Mouse (Mus musculus): ENCODE results near the gene Mapk12.

The Mapk12 gene

DNA sequence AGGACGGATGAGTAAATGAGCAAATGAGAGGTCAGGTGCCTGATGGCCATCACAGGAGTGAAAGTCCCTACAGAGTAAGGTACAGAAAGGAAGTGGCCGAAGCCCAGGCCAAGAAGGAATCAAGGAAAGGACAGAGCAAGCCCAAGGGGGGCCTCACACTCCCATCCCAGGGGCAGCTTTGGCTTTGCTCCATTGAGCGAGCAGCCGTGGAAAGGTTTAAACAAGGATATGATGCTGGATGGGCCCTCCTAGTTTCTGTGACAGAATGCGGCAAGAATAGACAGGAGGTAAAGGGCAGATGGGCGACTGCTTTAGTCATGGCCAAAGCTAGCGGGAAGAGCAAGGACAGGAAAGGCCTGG is 2.5 kb downstream of the Mapk12 start:
- no peak for DNase-seq (ENCODE audit: low spot score in 2 of 2)

DNA sequence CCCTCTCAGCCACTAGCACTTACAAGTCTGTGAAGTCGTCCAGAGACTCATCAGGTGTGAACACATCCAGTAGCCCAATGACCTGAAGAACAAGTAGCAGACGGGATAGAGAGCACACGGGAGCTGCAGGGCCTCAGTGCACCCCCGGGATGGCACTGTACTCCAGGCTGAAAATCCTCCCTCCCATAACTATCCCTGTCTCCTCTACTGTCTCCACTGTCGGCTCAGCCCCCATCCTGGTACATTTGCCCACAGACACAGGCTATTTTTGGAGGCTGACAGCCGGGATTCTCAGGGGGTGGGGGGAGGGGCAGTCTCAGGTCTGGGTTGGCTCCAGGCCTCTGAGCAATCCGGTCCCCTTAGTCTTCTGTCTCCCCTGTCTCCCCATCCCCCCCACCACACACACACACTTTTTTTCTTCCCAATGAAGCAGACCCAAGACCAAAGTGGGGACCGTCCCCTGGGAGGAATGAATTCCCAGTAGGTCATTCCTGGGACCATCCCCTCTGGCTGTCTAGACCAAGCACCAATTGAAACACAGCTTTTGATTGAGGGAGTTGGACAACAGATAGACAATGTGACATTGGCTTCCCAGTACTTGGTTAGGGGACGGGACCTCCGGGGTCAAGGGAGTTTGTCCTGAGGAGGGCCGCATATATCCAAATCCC is 3.0 kb downstream of the Mapk12 start:
- no peak for DNase-seq (ENCODE audit: low spot score in 2 of 2)

DNA sequence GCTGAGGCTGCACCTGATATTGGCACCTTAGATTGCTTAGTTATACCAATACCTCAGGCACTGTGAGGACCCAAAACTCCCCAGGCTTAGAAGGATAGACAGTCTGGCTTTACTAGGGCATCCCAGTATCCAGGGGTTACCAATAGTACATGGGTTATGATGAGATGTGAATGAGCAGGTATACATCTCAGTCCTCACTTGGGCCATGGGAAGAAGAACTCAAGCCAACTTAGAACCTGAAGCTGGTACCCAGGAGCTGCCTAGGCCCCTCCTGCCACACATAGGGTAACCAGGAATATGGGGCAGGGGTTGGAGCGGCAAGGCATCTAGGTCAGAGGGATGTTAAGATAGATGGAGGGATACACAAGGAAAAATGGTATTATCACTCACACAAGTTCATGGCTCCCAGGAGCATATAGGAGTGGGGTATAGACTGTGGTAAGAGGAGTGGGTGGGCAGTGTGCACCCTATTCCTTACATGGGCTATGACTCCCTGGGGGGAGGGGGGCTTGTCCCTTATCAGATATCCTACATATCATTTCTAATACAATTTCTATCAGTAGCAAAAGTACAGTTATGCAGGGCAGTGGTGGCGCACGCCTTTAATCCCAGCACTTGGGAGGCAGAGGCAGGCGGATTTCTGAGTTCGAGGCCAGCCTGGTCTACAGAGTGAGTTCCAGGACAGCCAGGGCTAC is 3.9 kb downstream of the Mapk12 start:
- no peak for DNase-seq (ENCODE audit: low spot score in 2 of 2)

DNA sequence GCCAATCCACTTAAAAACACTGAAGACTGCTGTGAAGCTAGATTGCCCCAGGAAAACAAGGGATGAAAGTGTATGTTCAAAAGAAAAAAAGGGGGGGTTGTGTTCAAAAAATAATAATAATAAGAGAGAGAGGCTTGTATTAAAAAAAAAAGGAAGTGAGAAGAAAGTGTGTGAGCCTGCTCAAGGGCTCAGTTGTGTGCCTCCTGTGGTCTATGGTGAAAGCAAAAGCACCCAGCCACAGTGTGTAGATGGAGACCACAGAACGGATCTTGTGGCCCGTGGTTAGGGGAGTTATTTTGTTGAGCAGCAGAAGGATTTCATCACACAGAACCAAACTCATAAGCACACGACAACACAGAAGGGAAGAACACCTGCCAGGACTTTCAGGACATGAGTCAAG is 9.2 kb downstream of the Mapk12 start:
- no peak for DNase-seq (ENCODE audit: low spot score in 2 of 2)

DNA sequence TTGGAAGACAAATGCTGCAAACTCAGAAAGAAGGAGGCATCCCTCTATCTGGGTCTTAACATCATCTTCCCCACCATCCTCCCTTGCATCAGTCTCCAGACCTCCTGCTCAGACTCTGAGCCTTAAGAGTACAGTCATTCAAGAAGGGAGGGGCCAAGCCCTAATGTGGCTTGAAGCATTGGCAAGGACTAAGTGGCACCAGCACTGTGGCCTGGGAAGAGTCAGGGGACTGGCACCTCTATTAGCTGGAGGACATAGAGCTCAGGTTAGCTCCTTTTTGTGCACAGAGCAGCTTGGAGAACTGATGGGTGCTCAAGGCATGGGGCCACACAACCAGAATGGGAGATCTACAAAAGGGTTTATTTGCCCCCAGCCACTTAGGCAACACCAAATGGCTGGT is 10.3 kb downstream of the Mapk12 start:
- no peak for DNase-seq (ENCODE audit: low spot score in 2 of 2)

DNA sequence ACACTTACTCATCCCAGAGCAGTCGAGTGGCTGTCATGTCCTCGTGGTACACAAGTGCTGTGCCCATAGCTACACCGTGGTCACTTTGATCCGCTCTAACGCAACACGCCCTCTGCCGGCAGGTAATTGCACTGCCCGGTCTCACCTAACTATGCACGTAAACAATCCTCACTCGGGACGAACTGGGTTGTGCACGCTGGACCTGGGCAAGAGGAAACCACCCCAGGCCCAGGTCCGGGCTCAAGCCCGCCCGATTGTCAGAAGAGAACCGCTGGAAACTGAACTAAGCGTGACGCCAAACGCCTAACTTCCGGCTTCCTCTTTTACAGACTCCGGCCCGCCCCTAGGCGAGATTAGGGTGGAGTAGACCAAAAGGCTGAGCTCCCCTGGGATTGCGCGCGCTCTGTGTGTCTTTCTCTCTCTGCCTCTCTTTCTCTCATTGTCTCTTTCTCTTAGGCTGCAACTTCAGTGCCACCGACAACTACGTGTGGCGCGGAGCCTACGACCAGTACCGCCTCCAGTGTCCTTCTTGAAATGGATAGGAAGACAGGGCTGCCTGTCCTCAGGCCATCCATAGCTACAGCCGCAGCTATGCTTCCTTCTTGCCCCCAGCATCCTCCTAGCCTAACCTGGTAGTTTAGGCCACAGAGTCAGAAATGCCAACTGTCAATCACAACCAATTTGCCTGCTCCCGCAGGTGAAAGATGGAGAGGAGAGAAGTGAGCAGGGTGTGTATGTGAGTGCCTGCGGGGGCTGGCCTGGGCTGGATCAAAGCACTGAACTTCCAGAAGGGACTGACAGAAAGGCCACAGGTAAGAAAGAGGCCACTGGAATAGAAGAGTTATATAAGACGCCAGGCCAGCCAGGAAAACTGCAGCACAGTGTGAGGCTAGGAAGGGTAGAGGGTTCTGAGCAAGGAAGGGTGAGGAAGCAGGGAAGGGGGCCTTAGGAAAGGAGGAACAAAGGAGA is 11.8 kb downstream of the Mapk12 start, which contains the start of gene Hdac10:
Hdac10 (minus strand) TSS at position 319 of the 969 bp plus-strand sequence.
- peak; percentile 84 to 87 for DNase-seq (ENCODE audit: low spot score in 2 of 2)

DNA sequence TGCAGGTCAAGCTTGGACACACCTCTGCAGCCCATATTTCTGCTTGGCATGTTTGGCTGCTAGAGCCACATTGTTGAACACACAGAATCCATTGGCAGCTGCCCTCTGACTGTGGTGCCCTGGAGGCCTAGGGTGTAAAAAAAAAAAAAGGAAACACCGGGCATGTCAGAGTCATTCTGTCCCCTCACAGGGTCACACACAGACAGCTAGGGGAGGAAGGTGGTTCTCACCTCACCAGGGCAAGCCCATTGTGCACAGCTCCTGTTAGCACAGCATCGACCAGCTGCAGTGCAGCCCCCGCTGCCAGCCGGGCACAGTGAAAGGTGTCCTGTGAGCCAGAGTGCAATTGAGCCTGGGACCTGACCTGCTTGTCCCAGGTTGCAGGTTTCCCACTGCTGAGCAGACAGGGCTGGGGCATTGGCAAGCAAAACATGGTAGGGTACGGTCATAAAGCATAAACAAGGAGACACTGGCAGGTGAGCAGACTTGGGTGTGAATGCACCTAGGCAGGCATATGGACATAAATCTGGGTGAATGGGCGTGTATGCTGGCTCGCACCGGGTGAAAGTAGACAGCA is 13.1 kb downstream of the Mapk12 start:
- peak in 1 of 2 experiments; percentile 42 for DNase-seq (ENCODE audit: low spot score in 2 of 2)

DNA sequence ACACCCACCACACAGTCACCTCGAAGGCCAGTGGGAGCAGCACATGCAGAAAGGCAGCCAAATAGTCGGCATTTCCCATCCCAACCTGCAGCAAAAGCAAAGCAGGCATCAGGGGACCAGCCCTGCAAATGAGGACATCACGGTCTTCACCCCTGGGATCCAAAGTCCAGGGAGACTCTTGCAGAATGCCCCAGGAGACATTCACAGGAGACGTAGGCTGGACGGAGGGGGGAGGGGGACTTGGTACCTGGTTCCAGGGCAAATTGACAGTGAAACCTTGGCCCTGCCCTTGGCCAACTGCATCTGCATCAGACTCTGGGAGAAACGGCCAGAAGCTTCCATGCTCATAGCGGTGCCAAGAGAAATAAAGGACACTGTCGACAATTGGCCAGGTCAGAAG is 13.9 kb downstream of the Mapk12 start:
- peak in 1 of 2 experiments; percentile 34 for DNase-seq (ENCODE audit: low spot score in 2 of 2)

DNA sequence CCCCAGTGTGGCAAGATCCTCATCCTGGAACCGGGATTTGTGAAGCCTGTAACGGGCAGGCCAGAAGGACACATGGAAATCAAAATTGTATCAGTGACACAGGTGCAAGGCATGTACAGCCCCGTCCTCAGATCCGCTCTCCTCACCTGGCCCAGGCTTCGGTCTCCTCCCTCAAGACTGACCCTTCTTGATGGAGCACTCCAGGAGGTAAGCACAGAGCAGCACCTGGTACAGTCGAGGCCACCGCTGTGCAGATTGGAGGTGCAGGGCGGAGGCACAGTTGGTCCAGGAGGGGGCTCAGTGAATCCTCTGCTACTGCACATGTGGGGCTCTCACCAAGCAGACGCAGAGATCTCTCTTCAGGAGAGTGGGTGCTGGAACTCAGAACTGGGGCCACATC is 15.2 kb downstream of the Mapk12 start:
- DNase-seq (ENCODE audit: low spot score in 2 of 2), result peak in 1 of 2 experiments; percentile 25

DNA sequence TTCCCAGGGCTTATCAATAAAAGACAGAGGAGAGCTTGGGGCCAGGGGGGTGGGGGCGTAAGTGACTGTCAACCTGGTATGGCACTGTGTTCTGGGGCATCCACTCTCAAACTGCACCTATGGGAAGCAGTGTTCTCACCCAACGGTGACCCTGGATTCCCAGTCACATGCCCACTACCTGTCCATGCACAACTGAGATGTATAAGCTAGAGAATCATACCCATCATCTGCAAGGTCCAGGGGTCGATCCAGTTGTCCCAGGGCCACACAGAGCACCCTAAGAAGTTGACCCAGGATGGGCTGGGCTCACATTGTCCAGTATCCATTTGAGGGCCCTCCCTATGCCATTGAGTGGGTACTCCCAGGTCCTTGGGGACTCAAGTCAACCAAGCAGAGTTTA is 16.2 kb downstream of the Mapk12 start:
- peak in 1 of 2 experiments; percentile 34 for DNase-seq (ENCODE audit: low spot score in 2 of 2)

DNA sequence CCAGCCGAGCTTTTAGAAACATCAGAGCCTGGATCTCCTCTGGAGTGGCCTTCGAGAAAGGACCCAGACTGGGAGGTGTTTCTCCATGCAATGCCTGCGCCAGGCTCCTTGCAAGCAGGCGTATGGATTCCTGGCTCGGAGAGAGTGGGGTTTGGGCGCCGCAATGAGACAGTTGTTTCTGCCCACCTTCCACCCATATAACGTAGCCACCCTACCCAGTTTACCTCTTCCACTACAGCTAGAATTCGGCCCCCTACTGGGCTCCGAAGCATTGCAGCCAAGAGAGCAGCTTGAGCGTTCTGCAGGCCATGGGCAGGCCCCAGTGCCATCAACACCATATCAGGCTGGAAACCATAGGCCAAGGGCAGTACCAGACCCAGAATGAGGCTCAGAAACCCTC is 16.9 kb downstream of the Mapk12 start:
- peak; percentile 74 to 76 for DNase-seq (ENCODE audit: low spot score in 2 of 2)

DNA sequence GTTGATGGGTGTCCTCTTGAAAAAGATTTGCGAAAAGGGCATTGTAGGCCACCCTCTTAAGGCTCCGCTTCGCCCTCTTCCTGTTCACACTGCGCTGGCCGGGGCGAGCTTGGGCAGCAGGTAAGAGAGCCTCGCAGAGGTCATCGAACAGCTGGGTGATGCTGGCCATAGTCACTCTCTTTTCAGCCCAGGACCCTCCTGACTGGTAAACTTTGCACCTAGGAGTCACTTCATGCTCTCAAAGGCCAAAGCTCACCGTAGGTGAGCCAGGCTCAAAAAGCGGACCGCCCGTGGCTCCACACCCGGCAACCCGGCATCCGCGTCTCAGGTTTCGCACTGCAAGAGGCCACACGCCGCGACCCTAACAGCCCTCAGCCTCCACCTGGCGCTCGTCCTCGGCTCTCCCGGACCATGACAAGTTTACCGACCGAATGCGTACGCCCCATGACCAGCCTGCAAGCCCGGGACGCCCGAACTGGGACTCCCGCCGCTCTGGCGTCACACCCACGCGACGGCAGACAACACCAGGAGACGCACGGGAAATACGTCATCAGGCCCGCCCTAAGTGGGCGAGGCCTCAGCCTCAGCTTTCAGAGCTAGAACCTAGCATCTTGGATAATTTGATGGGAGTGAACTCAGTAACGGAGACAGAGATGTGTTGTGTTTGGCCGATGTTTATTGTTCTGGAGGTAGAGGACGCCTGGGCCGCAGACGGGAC is 17.7 kb downstream of the Mapk12 start, which contains the start of gene Tubgcp6:
Tubgcp6 (minus strand) TSS at position 464 of the 718 bp plus-strand sequence.
- peak; percentile 97 for DNase-seq (ENCODE audit: low spot score in 2 of 2)

DNA sequence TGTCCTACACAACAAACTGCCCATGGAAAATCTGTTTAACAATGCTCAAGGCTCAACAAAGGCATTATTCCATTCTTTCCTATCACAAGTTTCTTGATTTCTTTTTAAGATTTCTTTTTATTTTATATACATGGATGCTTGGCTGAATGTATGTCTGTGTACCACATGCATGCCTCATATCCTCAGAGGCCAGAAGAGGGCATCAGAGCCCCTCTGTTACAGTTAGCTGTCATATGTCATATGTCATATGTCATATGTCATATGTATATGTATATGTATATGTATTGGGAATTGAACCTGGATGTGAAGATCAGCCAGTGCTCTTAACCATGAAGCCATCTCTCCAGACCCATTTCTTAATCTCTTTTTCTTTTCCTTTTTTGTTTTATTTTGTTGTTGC is 22.5 kb downstream of the Mapk12 start:
- DNase-seq (ENCODE audit: low spot score in 2 of 2), result no peak

DNA sequence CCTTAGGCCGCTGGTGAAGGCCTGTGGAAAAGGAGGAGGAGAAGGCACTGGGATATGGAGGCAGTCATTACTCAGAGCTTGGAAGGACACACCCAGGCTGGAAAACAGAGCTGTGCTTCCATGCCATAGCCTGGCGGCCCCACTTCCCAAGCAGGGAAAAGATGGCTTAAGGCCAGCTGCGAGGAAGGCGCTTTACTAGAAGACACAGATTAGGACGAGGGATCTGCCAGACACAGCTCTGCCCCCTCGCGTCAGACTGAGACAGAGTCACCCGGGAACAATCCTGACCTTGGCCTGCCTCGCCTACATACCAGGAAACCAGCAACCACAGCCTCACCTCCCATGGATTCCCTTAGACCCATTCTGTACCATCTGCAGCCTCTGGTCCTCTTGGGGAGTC is 30.4 kb downstream of the Mapk12 start:
- DNase-seq (ENCODE audit: low spot score in 2 of 2), result no peak

DNA sequence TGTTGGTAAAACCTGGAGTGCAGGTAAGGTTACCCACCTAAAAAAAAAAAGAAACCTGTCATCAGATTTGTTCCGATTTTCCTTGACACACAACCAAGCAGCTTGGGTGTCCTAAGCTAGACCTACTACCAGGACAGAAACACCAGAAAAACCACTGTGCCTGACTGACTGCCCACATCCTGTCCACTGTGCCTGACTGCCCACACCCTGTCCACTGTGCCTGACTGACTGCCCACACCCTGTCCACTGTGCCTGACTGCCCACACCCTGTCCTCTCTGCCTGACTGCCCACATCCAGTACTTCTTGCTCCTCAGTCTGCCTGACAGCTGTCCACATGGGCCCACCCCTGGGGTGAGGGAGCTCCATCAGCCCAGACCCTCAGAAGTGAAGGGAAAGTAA is 33.5 kb downstream of the Mapk12 start:
- DNase-seq (ENCODE audit: low spot score in 2 of 2), result no peak

DNA sequence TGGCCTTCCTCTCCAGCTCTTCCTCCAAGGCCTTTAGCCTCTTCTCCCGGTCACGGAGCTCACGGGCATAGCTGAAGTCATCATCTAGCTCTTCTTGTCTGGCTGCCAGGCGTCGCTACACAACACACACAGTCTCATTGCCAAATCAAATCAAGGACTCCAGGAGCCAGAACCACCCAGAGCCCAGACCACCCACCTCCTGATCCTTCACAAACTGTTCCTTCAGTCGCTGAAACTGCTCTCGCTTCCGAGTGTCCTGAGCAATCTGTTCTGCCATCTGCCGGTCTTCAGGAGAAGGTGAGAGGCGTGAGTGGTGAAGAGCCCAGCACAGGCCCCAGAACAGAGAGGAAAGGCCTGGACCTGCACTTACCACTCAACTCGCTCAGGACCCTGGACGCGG is 34.4 kb downstream of the Mapk12 start:
- peak in 1 of 2 experiments; percentile 39 for DNase-seq (ENCODE audit: low spot score in 2 of 2)

DNA sequence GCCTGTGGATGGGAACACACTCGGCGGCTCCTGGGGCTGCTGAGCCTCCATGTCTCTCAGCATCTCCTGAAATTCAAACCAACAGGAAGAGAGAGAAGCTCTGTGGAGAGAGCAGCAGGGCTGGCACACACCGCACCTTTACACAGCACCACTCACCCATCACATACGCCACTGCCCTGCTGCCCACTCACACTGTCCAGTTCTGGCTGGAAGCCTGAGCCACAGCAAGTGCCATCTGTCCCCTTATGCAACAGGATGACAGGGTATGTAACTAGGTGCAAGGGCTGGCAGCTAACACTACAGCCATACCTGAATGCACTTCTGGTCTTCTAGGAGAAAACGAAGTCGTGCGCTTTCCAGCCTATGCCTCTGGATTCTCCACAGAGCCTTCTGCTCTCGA is 36.1 kb downstream of the Mapk12 start:
- peak; percentile 18 to 35 for DNase-seq (ENCODE audit: low spot score in 2 of 2)

DNA sequence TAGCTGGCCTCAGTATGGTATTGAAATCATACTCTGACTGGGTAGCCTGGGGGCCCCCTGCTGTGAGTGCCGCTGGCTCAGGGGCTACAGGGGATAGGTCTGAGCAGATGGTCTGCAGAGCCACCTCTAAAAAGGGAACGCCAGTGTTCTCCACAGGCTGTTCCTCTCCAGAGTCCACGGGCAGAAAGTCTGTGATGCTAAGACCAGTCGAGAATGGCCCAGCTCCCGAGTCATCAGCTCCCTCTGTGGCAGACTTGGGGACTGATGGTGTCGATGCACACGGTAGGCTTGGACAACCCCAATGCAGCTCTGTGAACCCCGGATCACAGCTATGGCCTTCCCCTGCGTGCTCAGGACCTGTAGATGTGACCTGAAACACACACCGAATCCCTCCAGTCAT is 36.6 kb downstream of the Mapk12 start:
- peak; percentile 32 to 33 for DNase-seq (ENCODE audit: low spot score in 2 of 2)

DNA sequence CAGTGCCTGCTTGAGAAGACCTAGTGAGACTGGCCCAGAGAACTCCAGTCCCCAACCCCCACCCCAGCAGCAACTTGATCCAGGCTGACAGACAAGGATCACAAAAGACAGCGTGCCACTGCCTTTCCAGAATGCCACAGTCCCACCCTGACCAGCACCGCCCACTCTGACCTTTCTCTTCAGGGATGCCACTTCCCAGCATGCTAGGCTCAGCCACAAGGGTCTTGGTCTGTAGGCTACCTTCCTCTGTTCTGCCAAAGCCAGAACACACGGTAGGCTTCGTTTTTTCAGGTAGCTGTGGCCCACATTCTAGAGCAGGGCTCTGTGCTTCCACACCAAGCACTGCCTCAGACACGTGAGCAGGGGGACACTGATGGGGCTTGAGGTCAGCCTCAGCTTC is 37.9 kb downstream of the Mapk12 start:
- DNase-seq (ENCODE audit: low spot score in 2 of 2), result peak in 1 of 2 experiments; percentile 33

DNA sequence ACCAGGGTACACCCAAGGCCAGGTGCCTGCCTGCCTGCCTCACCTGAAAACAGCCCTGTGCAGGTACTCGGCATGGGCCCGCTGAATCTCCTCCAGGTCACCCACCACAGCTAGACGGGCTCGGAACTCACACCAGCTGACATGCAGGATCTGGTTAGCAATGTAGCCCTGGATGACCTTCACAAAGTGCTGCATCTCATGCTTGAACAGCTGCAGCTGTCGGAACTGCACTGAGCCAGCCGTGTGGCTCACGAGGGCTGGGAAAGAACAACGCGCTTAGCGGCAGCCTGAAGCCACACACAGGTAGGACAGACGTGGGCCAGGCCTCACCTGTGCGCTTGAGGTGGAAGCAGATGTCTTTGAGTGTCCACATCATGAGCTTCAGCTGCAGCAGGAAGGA is 39.7 kb downstream of the Mapk12 start:
- peak in 1 of 2 experiments; percentile 34 for DNase-seq (ENCODE audit: low spot score in 2 of 2)

DNA sequence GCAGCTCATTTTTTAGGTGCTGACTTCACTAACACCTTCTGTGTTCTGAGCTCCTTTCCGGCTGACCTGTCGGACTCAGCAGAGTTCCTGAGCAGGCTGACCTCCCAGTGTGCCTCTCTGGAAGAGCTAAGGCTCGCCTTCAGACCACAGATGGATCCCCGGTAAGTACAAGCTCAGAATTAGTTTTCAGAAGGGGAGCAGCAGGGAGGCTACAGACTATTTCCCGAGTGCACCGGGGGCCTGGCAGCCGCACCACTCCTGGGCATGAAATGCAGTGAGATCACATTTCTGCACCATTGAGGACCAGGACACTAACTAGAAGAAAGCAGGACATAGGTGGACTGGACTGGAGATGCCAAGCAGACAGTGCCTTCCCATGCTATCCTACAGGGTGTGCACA is 41.9 kb downstream of the Mapk12 start:
- no peak for DNase-seq (ENCODE audit: low spot score in 2 of 2)

Measured in right cerebral cortex, postnatal 10 days (tissue).